Mouse (Mus musculus) olfactory bulb, adult 2 months (tissue): ENCODE data around the gene Dkk3. TPM values are rescaled to one million over a fixed set of nuclear protein-coding genes. Genes with fewer than 3 reads are reported as not detected.
"Not testable (repeated sequence)": the region's sequence is repeated elsewhere in the genome, so short reads cannot be mapped to it uniquely, and the experiment has no call there.

ENCODE experiments used
- H3K27ac ChIP-seq: fragments of 200-500 bp; 2 replicates; pipeline ENCODE4 v1.5.1; 2012; ENCODE audit warnings: low read depth, low read length; ENCODE audit not compliant: insufficient read depth
- H3K4me1 ChIP-seq: fragments of 200-500 bp; 2 replicates; pipeline ENCODE4 v1.6.1; 2012; ENCODE audit warnings: low read length; ENCODE audit not compliant: control insufficient read depth, insufficient read depth
- H3K4me3 ChIP-seq: fragments of 200-500 bp; 2 replicates; pipeline ENCODE4 v1.5.1; 2012; ENCODE audit warnings: mild to moderate bottlenecking, low read depth, low read length, moderate library complexity; ENCODE audit not compliant: insufficient read depth
- CTCF ChIP-seq: fragments of 200-500 bp; IDR thresholded peaks from 2 replicates; pipeline ENCODE4 v1.5.1; 2012; ENCODE audit warnings: low read depth, mild to moderate bottlenecking, low read length, moderate library complexity; ENCODE audit not compliant: insufficient read depth
- POLR2A ChIP-seq: fragments of 200-500 bp; IDR thresholded peaks from 2 replicates; pipeline ENCODE4 v1.6.1; 2012; ENCODE audit warnings: mild to moderate bottlenecking, low read depth, low read length, moderate library complexity; ENCODE audit not compliant: insufficient read depth
- WGBS: fragments of 180-500 bp; shearing (Covaris S2); methylation state at CpG from one replicate; pipeline ENCODE4 v1.1.7; 2018; 5-methylcytosine and 5-hydroxymethylcytosine counted together
- polyA plus RNA-seq: library from polyadenylated mRNA; stranded (reverse); fragments of >200 nt; gene quantifications from 2 replicates; pipeline ENCODE4 v1.2.4, GENCODE M21; 2012; ENCODE audit warnings: low replicate concordance; ENCODE audit not compliant: missing spikeins, insufficient read depth, insufficient read length

The Dkk3 gene
- polyA plus RNA-seq, 1 experiment, result not detected

- peaks cover 10% of the 10 kb centered on the region for H3K4me1 ChIP-seq
- 48% methylated on average over 2 of the region's 2 CpGs for WGBS
- H3K27ac ChIP-seq, result no peak overlapping the region
- TF ChIP-seq POLR2A (no peak), CTCF (no peak)
- H3K4me3 ChIP-seq, result no peak overlapping the region
These were observed 17.8 kb upstream of the Dkk3 start for GRCm38 (mm10) chr7:112176627-112177026.

- WGBS, result 77% methylated on average over 4 of the region's 4 CpGs
- Histone ChIP-seq H3K4me1 (no peaks in the 10 kb centered on the region), H3K4me3 (no peak overlapping the region), H3K27ac (no peak overlapping the region)
- no peak for TF ChIP-seq CTCF
- TF ChIP-seq POLR2A, result no peak
These were observed 13.8 kb upstream of the Dkk3 start for GRCm38 (mm10) chr7:112172669-112173068.

DNA sequence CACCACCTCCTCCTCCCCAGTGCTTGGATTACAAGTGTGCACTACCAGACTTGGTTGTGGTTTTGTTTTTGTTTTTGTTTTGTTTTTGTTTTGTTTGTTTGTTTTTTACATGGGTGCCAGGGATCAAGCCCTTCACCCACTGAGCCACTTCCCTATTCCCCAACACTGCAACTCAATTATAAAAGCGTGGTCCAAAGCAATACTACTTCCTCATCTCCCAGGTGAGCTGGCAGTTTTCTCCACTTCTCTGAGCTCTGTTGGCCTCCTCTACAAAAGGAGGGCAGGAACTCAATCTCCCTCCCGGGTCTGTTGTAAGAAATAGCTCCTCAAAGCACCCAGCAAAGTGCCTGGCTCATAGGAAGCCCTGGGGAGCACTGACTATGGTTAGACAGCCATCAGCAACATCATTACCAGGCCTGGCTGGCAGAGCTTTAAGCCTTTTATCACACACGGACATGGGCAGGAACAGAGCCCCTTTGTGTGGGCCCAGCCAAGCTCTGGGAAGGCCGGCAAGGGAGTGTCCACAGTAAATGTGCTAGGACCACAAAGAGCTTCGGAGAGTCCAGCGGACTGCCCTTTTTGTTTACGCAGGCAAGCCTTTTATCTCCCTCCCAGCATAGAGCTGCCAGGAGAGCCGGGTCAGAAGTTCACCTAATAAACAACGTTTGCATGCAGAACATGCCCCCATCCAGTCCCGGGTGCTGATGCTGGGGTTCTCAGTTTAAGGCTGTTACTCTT lies 11.3 kb upstream of the Dkk3 start:
- no peak overlapping the region for H3K27ac ChIP-seq
- 54% methylated on average over 10 of the region's 10 CpGs for WGBS
- TF ChIP-seq CTCF (no peak), POLR2A (no peak)

DNA sequence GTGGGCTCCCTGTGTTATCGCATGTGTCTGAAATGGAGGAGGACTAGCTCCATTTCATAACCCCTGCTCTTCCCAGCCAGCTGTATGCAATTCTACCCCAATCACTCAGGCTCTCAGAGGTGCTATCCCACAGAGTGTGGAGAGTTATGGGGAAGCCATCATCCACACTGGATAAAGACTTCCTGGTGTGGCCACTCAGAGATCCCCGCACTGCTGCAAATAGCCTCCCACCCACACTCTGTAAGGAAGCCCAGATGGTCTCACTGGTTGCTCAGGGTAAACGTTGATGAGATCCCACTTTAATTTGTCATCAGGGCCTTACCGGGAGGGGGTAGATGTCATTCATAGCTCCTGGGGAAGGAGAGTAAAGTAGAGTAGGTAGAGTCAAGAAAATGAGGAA lies 6.7 kb upstream of the Dkk3 start:
- Histone ChIP-seq H3K4me3 (no peak overlapping the region), H3K27ac (no peak overlapping the region), H3K4me1 (no peaks in the 10 kb centered on the region)
- TF ChIP-seq POLR2A, result no peak
- 79% methylated on average over 4 of the region's 4 CpGs for WGBS

More for the DNA sequence above, 11.3 kb upstream of the Dkk3 start:
- Histone ChIP-seq H3K4me3 (no peak overlapping the region), H3K4me1 (no peaks in the 10 kb centered on the region)

GRCm38 (mm10) chr7:112165032-112165431 lies 6.2 kb upstream of the Dkk3 start:
- whole genome bisulfite sequencing, result 72% methylated on average over 4 of the region's 4 CpGs
- not testable (repeated sequence) for H3K4me3 ChIP-seq, H3K27ac ChIP-seq, H3K4me1 ChIP-seq

DNA sequence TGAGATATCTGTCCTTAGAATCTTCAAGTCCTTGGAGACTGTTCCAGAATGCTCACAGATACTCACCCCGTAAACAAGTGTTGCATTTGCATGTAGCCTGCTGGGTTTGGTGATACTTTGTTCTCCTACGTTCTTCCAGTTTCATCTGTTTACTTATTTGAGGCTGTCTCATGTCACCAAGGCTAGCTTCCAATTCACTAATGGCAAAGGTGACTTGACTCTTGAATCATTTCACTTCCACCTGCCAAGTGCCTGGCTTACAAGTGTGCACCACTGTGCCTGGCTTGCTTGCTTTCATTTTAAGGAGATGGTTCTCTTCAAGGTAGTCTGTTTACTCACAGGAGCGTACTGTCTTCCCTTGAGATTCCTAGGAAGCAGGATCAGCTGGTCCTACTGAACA lies 5.6 kb upstream of the Dkk3 start:
- 95% methylated on average over 3 of the region's 3 CpGs for WGBS
- no peak overlapping the region for H3K27ac ChIP-seq
- no peak for TF ChIP-seq POLR2A
- TF ChIP-seq CTCF, result no peak
- no peak overlapping the region for H3K4me3 ChIP-seq
- H3K4me1 ChIP-seq, result no peaks in the 10 kb centered on the region

DNA sequence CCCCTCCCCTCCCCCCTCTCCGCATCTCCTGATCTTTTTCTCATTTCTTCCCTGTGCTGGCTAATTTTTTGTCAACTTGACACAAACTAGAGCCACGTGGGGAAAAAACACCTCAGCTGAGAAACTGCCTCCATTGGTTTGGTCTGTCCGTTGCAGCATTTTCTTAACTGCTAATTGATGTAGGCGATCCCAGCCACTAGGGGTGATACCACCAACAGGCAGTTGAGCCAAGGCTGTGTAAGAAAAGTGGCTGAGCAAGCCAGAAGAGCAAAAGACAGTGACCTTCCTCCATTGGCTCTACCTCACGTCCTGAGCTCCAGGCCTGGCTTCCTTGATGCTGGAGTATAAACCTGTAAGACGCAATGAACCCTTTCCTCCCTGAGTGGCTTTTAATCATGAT lies 978 bp upstream of the Dkk3 start:
- Histone ChIP-seq H3K4me3 (no peak overlapping the region), H3K4me1 (peaks cover 15% of the 10 kb centered on the region), H3K27ac (no peak overlapping the region)
- WGBS, result 53% methylated on average over 6 of the region's 6 CpGs
- TF ChIP-seq POLR2A (no peak), CTCF (no peak)

DNA sequence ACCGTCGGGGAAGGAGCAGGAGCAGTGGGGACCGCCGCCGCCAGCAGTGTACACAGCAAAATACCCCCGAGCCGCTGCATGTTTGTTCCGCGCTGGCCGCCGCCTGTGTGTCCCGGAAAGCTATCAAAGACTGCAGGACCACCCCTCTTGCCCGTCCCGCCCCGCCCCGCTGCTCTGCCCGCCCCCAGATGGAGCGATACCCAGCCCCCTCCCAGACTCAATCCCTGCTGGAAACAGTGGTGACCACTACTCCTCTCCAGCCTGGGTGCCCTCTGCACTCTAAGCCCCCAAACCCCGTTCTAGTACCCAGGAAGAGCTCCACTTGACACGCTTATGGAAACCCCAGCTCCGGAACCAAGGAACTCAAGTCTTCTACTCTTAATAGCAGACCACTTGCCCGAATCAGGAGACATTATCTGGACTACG lies 528 bp downstream of the Dkk3 start:
- TF ChIP-seq POLR2A (no peak), CTCF (no peak)
- H3K4me1 ChIP-seq, result peaks cover 15% of the 10 kb centered on the region
- WGBS, result 8% methylated on average over 23 of the region's 23 CpGs
- H3K27ac ChIP-seq, result no peak overlapping the region
- peak overlapping the region; percentile 47 for H3K4me3 ChIP-seq

- peak overlapping the region; percentile 47 for H3K4me3 ChIP-seq
- no peak overlapping the region for H3K27ac ChIP-seq
- peaks cover 15% of the 10 kb centered on the region for H3K4me1 ChIP-seq
- 27% methylated on average over 23 of the region's 23 CpGs for WGBS
- TF ChIP-seq POLR2A (no peak), CTCF (no peak)
These were observed 1.1 kb downstream of the Dkk3 start for GRCm38 (mm10) chr7:112157584-112158315.
